Mouse (Mus musculus) forebrain, embryonic 14.5 days (tissue): ENCODE data around the gene Ywhag. TPM values are rescaled to one million over a fixed set of nuclear protein-coding genes. Genes with fewer than 3 reads are reported as not detected.

Experiments used
- ATAC-seq: fragments of 200-750 bp; cut with Nextera tagmentation; 2 replicates; pipeline ENCODE4 v1.8.0; 2017; ENCODE audit warnings: mild to moderate bottlenecking, moderate library complexity
- DNase-seq: peaks from one replicate; pipeline ENCODE4 v3.0.0-alpha.2; 2015; ENCODE audit warnings: low spot score
- H3K27ac ChIP-seq: fragments of 300-500 bp; sonication (generic); 2 replicates; pipeline ENCODE4 v1.5.1; 2014; ENCODE audit warnings: low read depth, mild to moderate bottlenecking, control low read depth, low read length, moderate library complexity
- H3K27me3 ChIP-seq: fragments of 300-500 bp; sonication (generic); replicated peaks from 2 replicates; pipeline ENCODE4 v1.6.1; 2014; ENCODE audit warnings: low read length, control low read depth, mixed read lengths; ENCODE audit not compliant: control insufficient read depth, insufficient read depth
- H3K36me3 ChIP-seq: fragments of 300-500 bp; sonication (generic); 2 replicates; pipeline ENCODE4 v1.6.1; 2014; ENCODE audit warnings: low read length, control low read depth; ENCODE audit not compliant: control insufficient read depth, insufficient read depth
- H3K4me1 ChIP-seq: fragments of 300-500 bp; sonication (generic); 2 replicates; pipeline ENCODE4 v1.6.1; 2014; ENCODE audit warnings: antibody characterized with exemption, low read length, control low read depth; ENCODE audit not compliant: control insufficient read depth, insufficient read depth
- H3K4me2 ChIP-seq: fragments of 300-500 bp; sonication (generic); 2 replicates; pipeline ENCODE4 v1.6.1; 2014; ENCODE audit warnings: mild to moderate bottlenecking, control low read depth, low read length
- H3K4me3 ChIP-seq: fragments of 300-500 bp; sonication (generic); 2 replicates; pipeline ENCODE4 v1.5.1; 2014; ENCODE audit warnings: low read depth, low read length, control low read depth
- H3K9ac ChIP-seq: fragments of 300-500 bp; sonication (generic); 2 replicates; pipeline ENCODE4 v1.6.1; 2014; ENCODE audit warnings: mild to moderate bottlenecking, low read length, control low read depth, moderate library complexity
- H3K9me3 ChIP-seq: fragments of 300-500 bp; sonication (generic); replicated peaks from 2 replicates; pipeline ENCODE4 v1.6.1; 2016; ENCODE audit warnings: low read length, control low read depth, mixed read lengths; ENCODE audit not compliant: control insufficient read depth
- WGBS: fragments of 180-500 bp; shearing (Covaris S2); extraction: QIAGEN DNeasy Blood & Tissue Kit; methylation state at CpG from one replicate; pipeline ENCODE4 v1.1.7; 2014; 5-methylcytosine and 5-hydroxymethylcytosine counted together
- polyA plus RNA-seq: library from polyadenylated mRNA; unstranded; fragments of >200 nt; fragmentation: Nextera tagmentation; extraction: Ambion mirVana; gene quantifications from 2 replicates; pipeline ENCODE4 v1.2.1, GENCODE M21; 2014

Gene Ywhag
- polyA plus RNA-seq, 1 experiment from 2014 or later, result 361 TPM

DNA sequence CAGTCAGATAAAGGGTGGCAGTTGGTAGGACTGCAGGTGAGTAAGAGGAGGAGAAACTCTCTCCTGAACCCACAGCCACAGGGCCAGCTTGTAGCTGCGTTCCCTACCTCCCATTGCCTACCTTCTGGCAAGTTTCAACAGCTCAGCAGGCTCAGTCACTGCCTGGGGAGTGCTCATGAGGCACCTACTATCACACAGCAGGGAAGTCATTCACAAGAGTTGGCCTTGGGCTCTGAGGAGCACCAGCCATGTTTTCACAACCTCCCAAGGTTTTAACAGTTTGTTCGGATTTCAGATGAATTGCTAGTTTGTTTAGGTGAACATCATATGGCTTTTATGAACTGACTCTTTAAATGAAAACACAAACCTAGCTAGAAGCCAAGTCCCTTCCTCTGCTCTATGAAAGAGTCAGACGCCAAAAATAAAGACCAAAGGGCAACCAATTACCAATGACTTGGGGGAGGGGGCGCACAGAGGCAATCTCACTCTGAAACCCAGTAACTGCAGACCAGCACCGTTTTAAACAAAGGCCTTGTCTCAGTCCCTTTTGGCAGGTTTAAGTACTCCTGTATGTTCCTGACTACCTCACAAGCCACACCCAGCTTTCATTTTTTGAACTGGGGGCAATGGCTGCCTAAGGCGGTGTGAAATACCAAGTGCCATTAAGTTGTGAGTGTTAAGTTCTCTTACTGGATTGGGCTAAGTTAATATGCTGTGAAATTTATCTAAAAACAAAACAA is 4.6 kb downstream of the Ywhag start:
- Histone ChIP-seq H3K9ac (no peak overlapping the region), H3K4me2 (no peak overlapping the region), H3K27ac (no peak overlapping the region), H3K4me1 (peaks cover 21% of the 10 kb centered on the region), H3K4me3 (no peak overlapping the region), H3K27me3 (no peaks in the 10 kb centered on the region), H3K36me3 (peaks cover 68% of the 10 kb centered on the region), H3K9me3 (no peaks in the 10 kb centered on the region)
- WGBS, result 81% methylated on average over 6 of the region's 6 CpGs
- DNase-seq, result no peak
- ATAC-seq, result no peak

DNA sequence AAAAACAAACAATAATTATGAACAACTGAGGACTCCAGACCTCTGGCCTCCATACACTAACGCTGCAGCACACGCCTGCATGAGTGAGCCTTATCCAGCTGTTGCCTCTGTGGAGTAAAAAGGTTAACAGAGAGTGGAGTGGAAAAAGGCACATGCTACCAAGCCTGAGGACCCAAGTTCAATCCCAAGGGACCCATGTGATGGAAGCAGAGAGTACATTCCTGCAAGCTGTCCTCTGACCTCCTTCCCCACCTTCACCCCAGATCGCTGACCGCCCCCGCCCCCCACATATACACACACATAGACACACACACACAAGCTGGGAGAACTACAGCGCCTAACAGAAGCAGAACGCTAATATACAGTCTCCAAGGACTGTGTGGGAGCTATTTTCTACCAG is 10.5 kb downstream of the Ywhag start:
- ATAC-seq, result no peak
- peaks cover 85% of the 10 kb centered on the region for H3K36me3 ChIP-seq
- no peak overlapping the region for H3K4me2 ChIP-seq
- H3K27me3 ChIP-seq, result no peaks in the 10 kb centered on the region
- no peak for DNase-seq
- no peak overlapping the region for H3K4me3 ChIP-seq
- no peaks in the 10 kb centered on the region for H3K9me3 ChIP-seq
- H3K4me1 ChIP-seq, result peaks cover 5% of the 10 kb centered on the region; the same call in 1 of the 2 replicates
- no peak overlapping the region for H3K27ac ChIP-seq
- WGBS, result 96% methylated on average over 7 of the region's 7 CpGs
- H3K9ac ChIP-seq, result no peak overlapping the region

DNA sequence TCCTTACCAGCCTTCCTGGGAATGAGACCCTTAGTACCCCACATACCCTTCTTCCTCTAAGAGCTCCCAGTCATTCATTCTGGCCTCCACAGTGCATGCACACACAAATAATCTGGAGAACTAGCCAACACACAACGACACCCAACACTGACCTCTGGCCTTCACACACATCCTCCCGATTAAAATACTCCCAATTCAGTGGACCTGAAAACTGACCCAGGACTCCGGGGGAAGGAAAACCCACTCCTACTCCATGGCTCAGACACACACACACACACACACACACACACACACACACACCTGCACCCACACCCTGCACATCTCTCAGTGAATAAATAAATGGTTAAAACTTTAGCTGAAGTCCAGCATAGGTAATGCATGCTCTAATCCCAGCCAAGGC is 14.5 kb downstream of the Ywhag start:
- Histone ChIP-seq H3K4me2 (no peak overlapping the region), H3K9ac (no peak overlapping the region), H3K4me1 (no peaks in the 10 kb centered on the region), H3K4me3 (no peak overlapping the region), H3K27me3 (no peaks in the 10 kb centered on the region), H3K27ac (no peak overlapping the region), H3K9me3 (no peaks in the 10 kb centered on the region), H3K36me3 (peaks cover 76% of the 10 kb centered on the region)
- WGBS, result 96% methylated on average over 3 of the region's 3 CpGs
- ATAC-seq (no peak), DNase-seq (no peak)

DNA sequence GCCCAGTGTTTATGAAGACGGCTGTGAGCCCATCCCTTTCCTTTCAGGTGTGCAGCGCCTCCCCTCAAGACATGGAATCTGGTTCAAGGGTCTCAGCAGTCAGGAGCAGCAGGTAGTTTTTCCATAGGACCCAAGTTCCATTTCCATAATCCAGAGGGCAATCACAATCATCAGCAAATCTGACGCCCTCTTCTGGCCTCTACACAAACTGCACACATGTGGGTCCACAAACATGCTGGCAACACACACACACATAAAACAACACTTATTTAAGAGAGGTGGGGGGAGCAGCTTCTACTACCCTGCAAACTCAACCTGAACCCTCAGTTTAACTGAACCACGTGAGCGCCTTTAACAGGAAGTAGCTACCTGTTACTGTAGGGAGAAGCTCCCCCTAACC is 15.8 kb downstream of the Ywhag start:
- Histone ChIP-seq H3K36me3 (peaks cover 75% of the 10 kb centered on the region), H3K4me1 (no peaks in the 10 kb centered on the region), H3K4me3 (no peak overlapping the region), H3K4me2 (no peak overlapping the region), H3K27me3 (no peaks in the 10 kb centered on the region), H3K9me3 (no peaks in the 10 kb centered on the region), H3K9ac (no peak overlapping the region), H3K27ac (no peak overlapping the region)
- ATAC-seq (no peak), DNase-seq (no peak)
- 94% methylated on average over 5 of the region's 5 CpGs for WGBS

DNA sequence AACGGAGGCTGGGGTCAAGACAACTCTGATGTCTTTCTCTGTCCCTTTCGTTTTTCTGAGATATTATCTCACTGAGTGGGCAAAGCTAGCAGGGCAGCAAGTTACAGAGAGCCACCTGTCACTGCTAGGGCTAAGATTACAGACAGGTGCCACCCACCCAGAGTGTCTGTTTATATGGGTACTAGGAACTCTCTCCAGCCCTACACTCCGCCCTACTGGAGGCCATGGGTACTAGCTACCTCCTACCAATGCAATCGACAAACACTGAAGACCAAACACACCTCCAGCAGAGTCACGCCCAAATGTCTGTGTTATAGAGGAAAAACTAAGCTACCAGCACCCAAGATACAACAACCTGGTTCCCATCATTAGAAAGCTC is 16.4 kb downstream of the Ywhag start:
- Histone ChIP-seq H3K27me3 (no peaks in the 10 kb centered on the region), H3K36me3 (peaks cover 77% of the 10 kb centered on the region), H3K4me3 (no peak overlapping the region), H3K9me3 (no peaks in the 10 kb centered on the region), H3K4me1 (no peaks in the 10 kb centered on the region), H3K9ac (no peak overlapping the region), H3K27ac (no peak overlapping the region), H3K4me2 (no peak overlapping the region)
- WGBS, result 94% methylated on average over 5 of the region's 5 CpGs
- no peak for DNase-seq
- no peak for ATAC-seq

DNA sequence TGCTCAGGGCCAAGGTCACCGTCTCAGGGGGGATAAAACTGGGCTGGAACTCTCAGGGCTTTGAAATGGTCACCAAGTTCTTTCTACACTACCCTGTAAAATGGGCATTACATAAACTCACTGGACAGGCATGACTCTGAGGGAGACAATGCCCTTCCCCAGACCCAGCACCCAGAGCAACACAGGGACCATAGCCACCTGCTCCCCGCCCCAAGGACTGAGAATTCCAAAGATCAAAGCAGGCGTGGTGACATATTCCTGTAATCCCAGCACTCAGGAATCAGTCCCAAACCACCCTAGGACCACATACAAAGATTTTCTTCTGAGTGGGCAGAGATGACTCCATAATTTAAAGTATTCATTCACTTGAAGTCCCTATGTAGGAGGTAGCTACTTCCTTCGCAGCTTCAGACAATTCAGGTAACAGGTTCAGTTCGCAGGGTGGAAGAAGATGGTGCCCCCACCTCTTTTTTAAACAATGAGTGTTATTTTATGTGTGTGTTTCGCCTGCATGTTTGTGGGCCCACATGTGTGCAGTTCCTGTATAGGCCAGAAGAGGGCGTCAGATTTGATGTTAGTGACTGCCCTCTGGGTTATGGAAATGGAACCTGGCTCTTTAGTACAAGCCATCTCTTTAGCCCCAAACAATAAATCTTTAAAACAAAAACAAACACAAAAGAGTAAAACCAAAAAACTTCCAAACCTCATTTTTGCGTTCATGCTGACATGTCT is 16.9 kb downstream of the Ywhag start:
- H3K4me3 ChIP-seq, result no peak overlapping the region
- no peak overlapping the region for H3K4me2 ChIP-seq
- no peaks in the 10 kb centered on the region for H3K9me3 ChIP-seq
- H3K4me1 ChIP-seq, result no peaks in the 10 kb centered on the region
- no peak overlapping the region for H3K27ac ChIP-seq
- DNase-seq (no peak), ATAC-seq (no peak)
- H3K9ac ChIP-seq, result no peak overlapping the region
- H3K27me3 ChIP-seq, result no peaks in the 10 kb centered on the region
- 92% methylated on average over 8 of the region's 8 CpGs for WGBS
- H3K36me3 ChIP-seq, result peaks cover 77% of the 10 kb centered on the region

DNA sequence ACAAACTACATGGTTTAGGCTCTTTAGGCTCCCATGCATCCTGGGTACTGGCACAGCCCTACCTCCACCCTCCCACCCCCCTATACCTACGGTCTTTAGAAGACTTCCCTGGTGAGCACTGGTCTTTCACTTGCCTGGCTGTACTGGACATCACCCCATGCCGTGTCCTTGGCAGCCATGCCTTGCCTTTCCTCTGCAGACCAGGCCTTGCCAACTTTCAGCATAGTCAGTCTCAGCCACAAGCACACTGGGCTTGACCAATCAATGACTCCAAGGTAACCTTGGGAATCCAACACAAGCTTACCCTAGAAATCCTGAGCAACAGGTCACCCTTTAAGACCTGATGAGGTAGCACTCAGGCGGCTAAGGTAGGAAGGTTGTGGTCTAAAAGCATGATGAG is 17.8 kb downstream of the Ywhag start:
- Histone ChIP-seq H3K4me2 (no peak overlapping the region), H3K9ac (no peak overlapping the region), H3K27ac (no peak overlapping the region), H3K36me3 (peaks cover 74% of the 10 kb centered on the region), H3K9me3 (no peaks in the 10 kb centered on the region), H3K27me3 (no peaks in the 10 kb centered on the region), H3K4me3 (no peak overlapping the region), H3K4me1 (no peaks in the 10 kb centered on the region)
- DNase-seq, result no peak
- WGBS, result 90% methylated on average over 3 of the region's 3 CpGs
- no peak for ATAC-seq

DNA sequence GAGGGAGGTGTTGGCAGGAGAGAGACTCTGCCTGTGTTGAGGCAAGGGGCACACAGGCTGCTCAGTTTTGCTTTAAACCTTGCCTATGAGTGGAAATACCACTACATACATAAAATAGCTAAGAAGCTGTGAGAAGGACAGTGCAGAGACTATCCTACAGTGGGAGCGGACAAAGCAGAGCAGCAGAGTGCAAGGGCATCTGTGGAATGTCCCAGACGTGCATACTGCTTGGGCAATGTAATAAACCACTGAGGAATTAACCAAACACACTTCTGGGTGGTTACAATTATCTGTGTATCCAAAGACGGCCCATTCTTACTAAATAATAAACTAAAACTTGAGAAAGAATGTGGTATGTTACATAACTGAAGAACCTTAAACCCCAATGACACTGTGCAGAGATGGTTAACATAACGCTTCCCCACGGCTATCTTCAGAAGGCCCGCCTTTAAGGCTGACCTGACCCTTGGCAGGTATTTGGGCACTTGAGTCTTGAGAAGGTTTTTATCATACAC is 18.3 kb downstream of the Ywhag start:
- H3K27me3 ChIP-seq, result no peaks in the 10 kb centered on the region
- no peak for ATAC-seq
- 93% methylated on average over 6 of the region's 6 CpGs for WGBS
- H3K4me1 ChIP-seq, result no peaks in the 10 kb centered on the region
- H3K9ac ChIP-seq, result no peak overlapping the region
- no peak overlapping the region for H3K4me2 ChIP-seq
- no peaks in the 10 kb centered on the region for H3K9me3 ChIP-seq
- H3K36me3 ChIP-seq, result peaks cover 74% of the 10 kb centered on the region
- no peak overlapping the region for H3K27ac ChIP-seq
- no peak overlapping the region for H3K4me3 ChIP-seq
- DNase-seq, result no peak

DNA sequence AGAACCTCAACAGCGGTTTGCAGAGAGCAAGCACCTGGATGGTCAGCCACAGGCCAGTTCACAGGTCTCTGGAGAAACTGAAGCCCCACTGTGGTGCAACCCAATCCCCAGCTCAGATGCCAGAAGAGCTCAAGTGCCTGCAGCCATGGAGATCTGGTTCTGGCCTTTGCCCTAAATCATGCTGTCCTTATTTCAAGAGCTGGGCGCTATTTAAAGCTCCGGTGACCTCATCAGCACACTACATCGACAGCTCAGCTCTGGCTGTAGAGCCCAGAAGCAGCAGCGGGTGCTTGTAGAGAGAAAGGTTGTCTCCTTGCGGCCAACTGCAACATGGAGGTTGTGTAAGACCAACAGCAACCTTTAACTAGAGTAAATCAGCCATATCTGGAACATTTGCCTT is 20.3 kb downstream of the Ywhag start:
- Histone ChIP-seq H3K4me1 (no peaks in the 10 kb centered on the region), H3K27ac (no peak overlapping the region), H3K9ac (no peak overlapping the region), H3K36me3 (peaks cover 76% of the 10 kb centered on the region), H3K27me3 (no peaks in the 10 kb centered on the region), H3K4me3 (no peak overlapping the region), H3K9me3 (no peaks in the 10 kb centered on the region), H3K4me2 (no peak overlapping the region)
- DNase-seq (no peak), ATAC-seq (no peak)
- WGBS, result 89% methylated on average over 6 of the region's 6 CpGs
